Mouse (Mus musculus): ENCODE data around the gene Ptgfrn. TPM values are rescaled to one million over a fixed set of nuclear protein-coding genes. Genes with fewer than 3 reads are reported as not detected.
A peak's percentile ranks its signal among the peaks of the same experiment; 100 is the strongest.

Ptgfrn gene
- polyA plus RNA-seq, 1 experiment from 2014 or later = 4.4 TPM

DNA sequence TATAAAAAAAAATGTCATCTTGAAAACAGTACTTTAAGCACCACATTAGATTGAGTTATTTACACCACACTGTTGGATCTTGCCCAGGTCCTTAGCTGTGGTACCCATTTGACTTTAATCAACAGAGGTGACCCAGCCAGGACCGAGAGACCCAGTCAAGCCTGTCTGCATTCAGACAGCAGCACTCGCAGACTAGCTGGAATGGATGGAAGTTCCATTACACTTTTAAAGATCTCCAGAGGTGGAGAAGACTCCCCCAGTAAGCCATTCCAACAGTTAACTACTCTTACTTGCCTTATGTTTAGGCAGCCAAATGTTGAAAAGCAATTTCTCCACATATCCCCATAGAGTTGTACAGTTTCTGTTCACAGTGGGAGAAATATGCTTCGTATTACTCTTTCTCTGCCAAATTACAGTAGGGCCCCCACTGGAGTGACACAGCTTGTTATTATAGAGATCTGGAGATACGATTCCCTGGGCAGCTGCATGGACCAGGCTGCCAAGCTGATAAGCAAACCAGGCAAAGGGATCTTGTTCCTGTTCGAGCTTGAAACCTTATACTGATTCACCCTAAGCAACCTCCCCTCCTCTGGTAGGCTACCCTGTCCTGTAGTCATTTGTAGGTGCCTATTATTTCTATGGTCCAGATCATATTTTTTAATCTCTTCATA, 102.8 kb downstream of the Ptgfrn start:
- Histone ChIP-seq H3K9ac (no peak overlapping the region), H3K36me3 (no peaks in the 10 kb centered on the region), H3K27me3 (replicated peaks) (no peaks in the 10 kb centered on the region), H3K4me3 (replicated peaks) (no peak overlapping the region), H3K4me2 (replicated peaks) (no peak overlapping the region), H3K9me3 (no peaks in the 10 kb centered on the region), H3K4me1 (replicated peaks) (0 out of 2 replicates have a peak, but pooled peaks cover 1% of the 10 kb centered on the region), H3K27ac (no peak overlapping the region)
- no peak for ATAC-seq
- WGBS = 71% methylated on average over 5 of the region's 5 CpGs

GRCm38 (mm10) chr3:101005392-101005791, 104.7 kb downstream of the Ptgfrn start:
- WGBS = 71% methylated on average over 6 of the region's 6 CpGs
- Histone ChIP-seq H3K4me2 (replicated peaks) (no peak overlapping the region), H3K4me1 (replicated peaks) (no peaks in the 10 kb centered on the region), H3K27ac (no peak overlapping the region), H3K9me3 (no peaks in the 10 kb centered on the region), H3K27me3 (replicated peaks) (no peaks in the 10 kb centered on the region), H3K36me3 (no peaks in the 10 kb centered on the region), H3K4me3 (replicated peaks) (no peak overlapping the region), H3K9ac (no peak overlapping the region)
- ATAC-seq = no peak

DNA sequence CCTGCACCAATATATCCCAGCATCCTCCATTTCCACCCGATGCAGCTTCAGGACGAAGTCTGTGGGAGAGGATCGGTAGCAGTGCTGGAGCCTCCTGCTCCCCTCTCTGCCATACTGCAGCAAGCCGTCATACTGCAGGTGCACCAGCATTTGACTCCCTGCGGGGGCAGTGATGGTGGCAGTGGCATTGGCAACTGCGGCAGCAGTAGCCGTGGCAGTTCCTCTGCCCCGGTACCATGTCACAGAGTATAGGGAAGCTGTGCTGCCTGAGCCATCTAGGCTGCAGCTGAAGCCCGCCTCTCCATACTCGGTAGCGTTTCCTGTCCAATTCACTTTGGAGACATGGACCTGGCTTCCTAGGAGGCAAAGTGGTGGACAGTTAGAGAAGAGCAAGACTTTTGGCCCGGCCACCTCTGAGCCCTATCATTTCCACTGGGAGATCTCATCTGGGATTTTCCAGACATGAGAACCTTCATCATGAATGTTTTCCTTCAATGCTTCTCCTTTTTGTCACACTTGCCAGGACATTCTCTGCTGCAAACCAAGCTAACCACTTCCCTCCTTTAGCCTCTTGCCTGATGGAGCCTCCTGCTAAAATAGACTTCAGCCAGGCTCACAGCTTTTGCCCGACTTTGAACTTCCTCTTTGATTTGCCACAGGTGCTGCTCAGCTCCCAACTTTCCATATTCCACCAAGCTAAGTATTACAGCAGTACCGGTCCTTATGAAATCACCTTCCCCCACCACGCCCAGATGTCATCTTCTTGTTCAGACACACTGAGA, 106.3 kb downstream of the Ptgfrn start:
- Histone ChIP-seq H3K27me3 (replicated peaks) (no peaks in the 10 kb centered on the region), H3K9ac (no peak overlapping the region), H3K9me3 (no peaks in the 10 kb centered on the region), H3K4me3 (replicated peaks) (no peak overlapping the region), H3K36me3 (no peaks in the 10 kb centered on the region), H3K27ac (no peak overlapping the region), H3K4me1 (replicated peaks) (no peaks in the 10 kb centered on the region), H3K4me2 (replicated peaks) (no peak overlapping the region)
- no peak for ATAC-seq
- WGBS = 87% methylated on average over 15 of the region's 15 CpGs

GRCm38 (mm10) chr3:100999732-101000131, 110.3 kb downstream of the Ptgfrn start:
- Histone ChIP-seq H3K9me3 (no peaks in the 10 kb centered on the region), H3K4me3 (replicated peaks) (no peak overlapping the region), H3K4me1 (replicated peaks) (no peaks in the 10 kb centered on the region; the same call in 1 of the 2 replicates), H3K36me3 (no peaks in the 10 kb centered on the region), H3K27ac (no peak overlapping the region), H3K4me2 (replicated peaks) (no peak overlapping the region), H3K27me3 (replicated peaks) (no peaks in the 10 kb centered on the region), H3K9ac (no peak overlapping the region)
- 47% methylated on average over 2 of the region's 2 CpGs for WGBS
- no peak for ATAC-seq

GRCm38 (mm10) chr3:100998904-100999340, 111.2 kb downstream of the Ptgfrn start:
- H3K27me3 ChIP-seq (replicated peaks) = no peaks in the 10 kb centered on the region
- no peak overlapping the region for H3K4me3 ChIP-seq (replicated peaks)
- no peak overlapping the region for H3K9ac ChIP-seq
- H3K9me3 ChIP-seq = no peaks in the 10 kb centered on the region
- no peak overlapping the region for H3K27ac ChIP-seq
- ATAC-seq = peak; percentile 45
- no peak overlapping the region for H3K4me2 ChIP-seq (replicated peaks)
- WGBS = 18% methylated on average over 6 of the region's 6 CpGs
- H3K4me1 ChIP-seq (replicated peaks) = peaks cover under 1% of the 10 kb centered on the region; the same call in 1 of the 2 replicates
- no peaks in the 10 kb centered on the region for H3K36me3 ChIP-seq

GRCm38 (mm10) chr3:100997785-100998570, 112.1 kb downstream of the Ptgfrn start:
- Histone ChIP-seq H3K27ac (no peak overlapping the region), H3K9ac (no peak overlapping the region), H3K4me2 (replicated peaks) (no peak overlapping the region), H3K9me3 (no peaks in the 10 kb centered on the region), H3K4me3 (replicated peaks) (no peak overlapping the region), H3K4me1 (replicated peaks) (peaks cover 3% of the 10 kb centered on the region; the same call in 1 of the 2 replicates), H3K36me3 (no peaks in the 10 kb centered on the region), H3K27me3 (replicated peaks) (no peaks in the 10 kb centered on the region)
- 67% methylated on average over 10 of the region's 10 CpGs for WGBS
- peak; percentile 25; the same call in 1 of the 2 replicates for ATAC-seq

GRCm38 (mm10) chr3:100994252-100994651, 115.8 kb downstream of the Ptgfrn start:
- Histone ChIP-seq H3K27me3 (replicated peaks) (no peaks in the 10 kb centered on the region), H3K27ac (no peak overlapping the region), H3K4me1 (replicated peaks) (peaks cover 3% of the 10 kb centered on the region; the same call in 1 of the 2 replicates), H3K9me3 (no peaks in the 10 kb centered on the region), H3K36me3 (no peaks in the 10 kb centered on the region), H3K9ac (no peak overlapping the region), H3K4me3 (replicated peaks) (no peak overlapping the region), H3K4me2 (replicated peaks) (no peak overlapping the region)
- ATAC-seq = no peak
- WGBS = 82% methylated on average over 4 of the region's 4 CpGs

DNA sequence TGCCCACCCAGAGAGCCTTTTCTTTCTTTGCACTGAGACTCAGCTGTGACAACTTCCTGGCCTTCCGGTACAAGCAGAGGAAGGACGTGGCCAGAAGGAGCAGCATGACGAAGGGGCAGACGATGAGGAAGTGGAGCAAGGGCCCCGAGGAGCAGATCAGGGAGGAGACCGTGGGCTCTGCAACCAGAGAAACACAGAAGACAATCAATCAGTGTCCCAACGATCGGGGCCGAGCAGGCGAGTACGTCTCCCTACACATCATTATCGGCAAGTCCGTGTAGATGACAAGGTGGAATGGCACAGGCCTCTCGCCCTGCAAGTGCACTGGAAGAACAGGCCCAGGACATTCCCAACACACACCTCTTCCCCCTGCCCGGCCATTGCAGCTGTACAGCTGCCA, 116.4 kb downstream of the Ptgfrn start:
- ATAC-seq = no peak
- 52% methylated on average over 15 of the region's 15 CpGs for WGBS
- H3K27ac ChIP-seq = no peak overlapping the region

GRCm38 (mm10) chr3:100993158-100993557, 116.9 kb downstream of the Ptgfrn start:
- no peaks in the 10 kb centered on the region for H3K9me3 ChIP-seq
- no peak overlapping the region for H3K9ac ChIP-seq
- no peaks in the 10 kb centered on the region for H3K27me3 ChIP-seq (replicated peaks)
- no peak overlapping the region for H3K27ac ChIP-seq
- WGBS = 71% methylated on average over 7 of the region's 7 CpGs
- no peak overlapping the region for H3K4me2 ChIP-seq (replicated peaks)
- ATAC-seq = no peak
- H3K36me3 ChIP-seq = no peaks in the 10 kb centered on the region
- peaks cover 3% of the 10 kb centered on the region; the same call in 1 of the 2 replicates for H3K4me1 ChIP-seq (replicated peaks)
- no peak overlapping the region for H3K4me3 ChIP-seq (replicated peaks)

More for the DNA sequence above, 116.4 kb downstream of the Ptgfrn start:
- no peaks in the 10 kb centered on the region for H3K27me3 ChIP-seq (replicated peaks)
- peaks cover 3% of the 10 kb centered on the region; the same call in 1 of the 2 replicates for H3K4me1 ChIP-seq (replicated peaks)
- no peaks in the 10 kb centered on the region for H3K9me3 ChIP-seq
- H3K4me3 ChIP-seq (replicated peaks) = no peak overlapping the region
- no peak overlapping the region for H3K4me2 ChIP-seq (replicated peaks)
- no peak overlapping the region for H3K9ac ChIP-seq
- H3K36me3 ChIP-seq = no peaks in the 10 kb centered on the region

Other genes with a start within 250 kb of the Ptgfrn start
- 3.8 and 5.0 TPM in 2 replicates for gene Trim45, start 188.1 kb downstream of the Ptgfrn start, polyA plus RNA-seq (2015; fragmentation: Nextera tagmentation; extraction: Ambion mirVana)
- gene Ttf2, start 140.6 kb downstream of the Ptgfrn start, polyA plus RNA-seq (2015; fragmentation: Nextera tagmentation; extraction: Ambion mirVana) = 12.6 and 13.1 TPM in 2 replicates
- 0.05 TPM in 1 of 2 replicates, not detected in the other for gene Cd101, start 80.7 kb downstream of the Ptgfrn start, polyA plus RNA-seq (2015; fragmentation: Nextera tagmentation; extraction: Ambion mirVana)
- gene Cd2, start 177.7 kb upstream of the Ptgfrn start, polyA plus RNA-seq (2015; fragmentation: Nextera tagmentation; extraction: Ambion mirVana) = 0.20 and 0.34 TPM in 2 replicates

All from intestine, embryonic 15.5 days (tissue).